Mouse (Mus musculus) gastrocnemius, postnatal 14 days (tissue): ENCODE results near the gene AF366264. TPM values are rescaled to one million over a fixed set of nuclear protein-coding genes. Genes with fewer than 3 reads are reported as not detected.
A peak's percentile ranks its signal among the peaks of the same experiment; 100 is the strongest.
"Not testable (repeated sequence)": the region's sequence is repeated elsewhere in the genome, so short reads cannot be mapped to it uniquely, and the experiment has no call there.

ENCODE experiments used
- DNase-seq: peaks from one replicate; pipeline ENCODE4 v3.0.0; 2021; ENCODE audit warnings: mixed read lengths
- intact Hi-C: fragments of 180-260 bp; cut with DNase I; formaldehyde crosslinking; loops from one replicate; pipeline ENCODE4 v1.15.1; 2025; ENCODE audit warnings: low total_unique reads
- long read RNA-seq, 2 experiments: library from polyadenylated mRNA; stranded (forward); transcript quantifications; one replicate each; pipeline ENCODE4 v2.0.0; 2021
- total RNA-seq, 2 experiments: library from RNA; stranded (reverse); gene quantifications; 2 replicates each; pipeline ENCODE4 v1.2.3; 2021

The AF366264 gene
- not detected for total RNA-seq
- long read RNA-seq, experiment 1 = 0 reads
- long read RNA-seq, experiment 2 = 0 reads

DNA sequence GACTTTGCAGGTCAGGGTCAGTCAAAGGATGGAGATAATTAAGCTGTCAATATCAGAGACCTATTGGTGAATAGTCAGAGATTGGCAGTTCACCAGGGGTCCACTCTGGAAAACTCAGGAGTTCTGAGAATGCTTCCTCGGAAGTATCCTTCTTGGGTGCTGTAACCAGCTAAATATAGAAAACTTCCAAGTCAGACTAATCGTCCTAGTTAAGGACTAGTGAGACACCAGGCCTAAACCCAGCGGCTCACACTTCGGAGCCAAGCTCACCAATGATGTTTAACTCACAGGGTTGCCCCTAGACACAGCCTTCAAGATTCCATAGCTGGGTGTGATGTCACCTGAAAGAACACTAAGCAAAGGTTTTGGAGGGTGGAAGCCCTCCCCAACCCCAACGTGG, at the start of gene AF366264:
Gene AF366264 (minus strand): TSS at position 101 of the 400 bp plus-strand sequence.
- intact Hi-C loops = not testable (repeated sequence)

DNA sequence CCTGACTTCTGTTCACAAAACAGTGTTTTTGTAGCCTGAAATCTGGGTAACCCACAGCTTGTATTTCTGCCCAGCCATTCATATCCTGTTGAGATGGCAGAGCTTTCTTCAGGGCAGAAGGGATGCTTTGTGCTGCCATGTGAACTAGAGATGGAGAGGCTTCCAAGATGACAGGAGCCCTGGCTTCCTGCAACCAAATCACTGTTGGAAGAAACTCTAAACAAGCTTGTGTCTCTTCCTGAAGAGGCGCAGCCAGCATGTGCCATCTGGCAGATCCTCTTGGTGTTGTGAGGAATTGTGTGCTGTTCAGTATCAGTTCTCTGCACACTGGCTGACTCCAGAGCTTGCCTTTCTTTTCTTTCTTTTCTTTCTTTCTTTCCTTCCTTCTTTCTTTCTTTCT, 5.1 kb upstream of the AF366264 start:
- intact Hi-C loops, DNase-seq: not testable (repeated sequence)

More for the DNA sequence above, at the start of gene AF366264:
- not testable (repeated sequence) for DNase-seq

DNA sequence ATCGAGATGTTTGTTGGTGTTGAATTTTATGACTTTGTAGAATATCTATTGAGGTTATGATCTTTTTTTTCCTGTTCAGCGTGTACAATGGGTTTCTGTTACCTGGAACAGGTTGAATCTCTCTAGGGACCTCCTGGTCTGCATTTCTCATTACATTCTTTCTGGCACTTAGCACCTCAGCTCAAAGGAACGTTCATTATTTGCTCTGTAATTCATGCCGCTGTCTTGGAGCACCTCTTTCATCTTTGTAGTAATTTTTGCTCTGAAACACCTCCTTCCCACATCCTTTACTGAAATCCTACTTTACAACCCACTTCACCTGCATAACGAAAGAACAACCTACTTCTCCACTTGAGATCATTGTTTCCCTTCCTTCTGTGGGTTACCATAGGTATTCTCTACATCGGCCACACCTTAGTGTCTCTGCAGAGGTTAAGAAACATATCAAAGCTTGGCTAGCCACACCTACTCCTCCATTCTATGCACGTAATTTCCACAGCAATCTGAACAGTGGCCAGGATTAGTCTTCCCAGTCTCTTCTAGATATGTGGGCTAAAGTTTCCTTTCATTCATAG, 9.5 kb downstream of the AF366264 start:
- intact Hi-C loops = no loop called here
- no peak for DNase-seq

DNA sequence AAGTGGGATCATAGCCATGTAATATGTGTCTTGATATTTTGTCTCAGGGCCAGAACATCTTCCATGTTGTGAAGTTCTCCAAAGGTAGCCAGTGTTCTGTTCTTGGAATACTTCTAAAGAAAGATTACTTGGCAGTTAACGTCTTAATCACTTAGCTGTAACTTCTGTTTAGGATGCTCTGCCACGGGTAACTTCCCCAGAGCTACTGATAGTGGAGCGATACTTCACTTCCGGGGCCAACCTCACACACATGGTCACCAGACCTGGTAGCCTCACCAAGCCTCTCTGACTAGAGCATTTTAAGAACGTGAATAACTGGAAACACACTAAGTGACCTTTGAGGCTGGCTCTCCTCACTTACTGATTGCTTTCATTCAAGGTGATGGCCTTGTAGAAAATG, 38.6 kb downstream of the AF366264 start:
- intact Hi-C loops = no loop called here
- no peak for DNase-seq

DNA sequence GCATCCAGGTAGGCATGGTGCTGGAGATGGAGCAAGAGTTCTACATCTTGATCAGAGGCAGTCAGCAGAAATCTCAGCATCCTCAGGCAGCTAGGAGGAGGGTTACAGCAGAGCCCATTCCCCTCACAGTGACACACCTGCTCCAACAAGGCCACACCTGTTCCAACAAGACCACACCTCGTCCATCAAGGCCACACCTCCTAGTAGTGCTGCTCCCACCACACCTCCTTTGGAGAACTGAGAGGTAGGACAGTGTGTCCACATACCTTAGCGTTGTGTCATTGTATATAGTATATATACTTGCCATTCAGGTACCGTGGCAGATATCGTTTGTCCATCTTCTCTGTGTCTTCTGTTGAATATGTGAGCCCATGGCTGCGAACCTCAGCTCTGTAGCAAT, 40.5 kb downstream of the AF366264 start:
- intact Hi-C loops = no loop called here
- DNase-seq = no peak

DNA sequence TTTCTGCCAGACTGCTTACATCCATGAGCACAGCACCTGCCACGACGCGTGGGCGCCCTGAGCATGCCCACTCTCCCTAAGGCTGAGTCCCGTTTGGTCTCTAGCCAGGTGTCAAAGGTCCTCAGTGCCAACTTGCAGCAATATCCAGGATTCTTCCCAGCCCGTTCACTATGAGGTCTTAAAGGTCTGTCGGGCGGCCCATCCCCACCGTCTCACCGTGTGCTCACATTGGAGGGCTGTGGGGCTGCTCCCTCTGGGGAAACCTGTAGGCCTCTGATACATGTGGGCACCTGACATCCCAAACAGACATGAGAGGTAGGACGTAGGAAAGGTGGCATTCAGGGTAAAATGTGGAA, 44.5 kb downstream of the AF366264 start:
- DNase-seq = no peak
- intact Hi-C loops = no loop called here

DNA sequence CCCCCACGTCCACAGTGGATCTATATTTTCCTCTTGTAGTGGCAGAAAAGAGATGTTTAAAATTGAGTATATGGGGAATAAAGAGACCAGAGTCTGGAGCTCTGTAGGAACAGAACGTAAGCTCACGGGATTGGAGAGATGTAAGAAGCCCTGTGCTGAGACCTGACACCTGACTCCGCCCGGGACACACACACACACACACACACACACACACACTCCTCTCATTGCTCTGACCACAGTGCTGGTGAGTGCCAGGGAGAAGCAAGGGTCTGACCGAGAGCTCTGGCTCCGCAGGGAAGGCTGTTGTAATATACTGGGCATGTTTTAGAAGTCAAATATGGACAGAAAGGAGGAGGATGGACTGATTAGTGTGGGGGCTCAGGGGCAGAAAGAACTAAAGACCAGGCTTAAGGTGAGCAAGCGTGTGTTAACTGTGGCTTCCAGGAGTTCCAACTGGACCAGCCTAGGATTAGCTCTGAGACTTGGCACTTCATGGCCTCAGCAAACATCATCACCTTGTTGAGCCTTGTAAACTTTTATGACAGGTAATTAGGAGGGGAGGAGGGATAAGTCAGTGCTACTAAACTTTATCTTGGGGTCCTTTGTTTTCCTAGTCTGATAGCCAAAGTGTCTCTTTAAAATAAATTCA, 45.0 kb downstream of the AF366264 start:
- intact Hi-C loops = no loop called here
- no peak for DNase-seq

DNA sequence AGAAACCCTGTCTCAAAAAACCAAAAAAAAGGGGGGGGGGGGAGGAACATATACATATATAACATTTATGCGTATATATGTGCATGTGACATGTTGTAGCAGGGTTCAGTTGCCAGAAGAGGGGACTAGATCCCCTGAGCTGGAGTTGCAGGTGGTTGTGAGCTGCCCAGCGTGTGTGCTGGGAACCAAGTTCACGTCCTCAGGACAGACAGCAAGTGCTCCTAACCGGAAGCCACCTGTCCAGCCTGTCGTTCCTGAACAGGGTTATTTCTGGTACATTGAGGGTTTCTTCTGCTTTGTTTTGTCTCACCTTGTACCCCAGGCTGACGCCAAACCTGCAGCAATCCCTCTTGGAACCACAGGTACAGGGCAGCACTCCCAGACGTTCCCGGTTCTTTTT, 48.6 kb downstream of the AF366264 start:
- no peak for DNase-seq
- intact Hi-C loops = no loop called here

DNA sequence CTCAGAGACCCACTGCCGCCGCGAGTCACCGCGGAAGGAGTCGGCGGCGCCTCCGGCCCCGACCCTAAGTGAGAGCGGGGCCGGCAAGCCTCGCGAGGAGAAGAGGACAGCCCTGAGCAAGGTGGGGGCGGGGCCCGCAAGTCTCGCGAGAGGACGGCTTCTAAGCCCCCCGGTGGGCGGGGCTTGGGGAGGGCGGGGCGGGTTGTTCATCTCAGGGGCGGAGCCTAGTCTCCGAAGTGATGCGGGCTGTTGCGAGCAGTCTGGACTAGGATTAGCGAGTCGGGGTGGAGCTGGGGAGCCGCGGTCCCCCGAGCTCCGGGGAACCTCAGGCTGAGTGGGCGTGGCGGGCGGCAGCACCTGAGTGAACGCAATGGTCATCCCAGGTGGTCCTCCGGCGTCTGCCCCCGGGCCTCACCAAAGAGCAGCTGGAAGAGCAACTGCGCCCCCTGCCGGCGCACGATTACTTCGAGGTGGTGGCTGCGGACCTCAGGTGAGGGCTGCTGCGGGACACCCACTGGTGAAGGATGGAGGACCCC, 52.4 kb downstream of the AF366264 start:
- intact Hi-C loops = no loop called here
- DNase-seq = peak; percentile 99

DNA sequence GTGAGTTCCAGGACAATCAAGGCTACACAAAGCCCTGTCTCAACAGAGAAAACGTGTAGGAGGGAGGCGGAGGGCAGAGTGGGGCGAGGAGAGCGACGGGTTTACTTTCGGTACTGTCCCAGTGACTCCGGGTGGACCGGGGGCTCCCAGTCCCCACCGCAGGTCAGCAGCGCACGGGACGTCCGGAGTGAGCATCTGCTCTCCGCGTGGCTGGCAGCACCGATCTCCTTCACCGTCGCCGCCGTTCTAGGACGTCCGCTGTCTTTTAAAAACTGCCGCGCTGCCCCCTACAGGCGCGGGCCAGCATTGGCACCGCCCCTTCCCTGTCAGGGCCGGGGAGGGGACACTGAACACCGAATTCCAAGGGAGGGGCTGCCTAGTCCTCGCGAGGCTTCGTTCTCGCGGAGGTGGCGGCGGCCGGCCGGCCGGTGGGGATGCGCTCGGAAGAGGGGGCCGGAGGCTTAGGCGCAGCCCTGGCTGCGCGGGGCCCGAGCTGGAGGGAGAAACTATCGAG, 52.9 kb downstream of the AF366264 start, which contains the start of gene Upf3a:
Gene Upf3a (plus strand): TSS at position 366 of the 514 bp plus-strand sequence.
- intact Hi-C loops = no loop called here
- peak; percentile 92 for DNase-seq

Other genes with a start within 250 kb of the AF366264 start
- 10 to 100 TPM; 18.5 to 18.8 TPM for gene Rasa3, start 160.8 kb downstream of the AF366264 start, total RNA-seq
- gene Cfap97d2, start 132.5 kb downstream of the AF366264 start, total RNA-seq = not detected
- gene Cdc16, start 80.7 kb downstream of the AF366264 start, total RNA-seq = 10 to 100 TPM; 34.7 to 36.8 TPM
- gene Upf3a, start 52.8 kb downstream of the AF366264 start, total RNA-seq = 10 to 100 TPM; 11.2 to 11.5 TPM
- gene Champ1, start 31.3 kb upstream of the AF366264 start, total RNA-seq = 1 to 10 TPM; 7.9 TPM
- 1 to 10 TPM; 5.3 to 6.8 TPM for gene Coprs, start 51.9 kb upstream of the AF366264 start, total RNA-seq